Mouse (Mus musculus) gastrocnemius, postnatal 36 days (tissue): ENCODE data around the gene Bahcc1. TPM values are rescaled to one million over a fixed set of nuclear protein-coding genes. Genes with fewer than 3 reads are reported as not detected.

Source experiments
- DNase-seq, 2 experiments: peaks; one replicate each; pipeline ENCODE4 v3.0.0; 2022
- intact Hi-C: fragments of 180-260 bp; cut with DNase I; formaldehyde crosslinking; loops from one replicate; pipeline ENCODE4 v1.15.1; 2025
- total RNA-seq, 2 experiments: library from RNA; stranded (reverse); gene quantifications; 2 replicates each; pipeline ENCODE4 v1.2.3; 2021

Gene Bahcc1
- total RNA-seq, 2 experiments from 2014 or later, result 2.3 to 4.1 TPM

DNA sequence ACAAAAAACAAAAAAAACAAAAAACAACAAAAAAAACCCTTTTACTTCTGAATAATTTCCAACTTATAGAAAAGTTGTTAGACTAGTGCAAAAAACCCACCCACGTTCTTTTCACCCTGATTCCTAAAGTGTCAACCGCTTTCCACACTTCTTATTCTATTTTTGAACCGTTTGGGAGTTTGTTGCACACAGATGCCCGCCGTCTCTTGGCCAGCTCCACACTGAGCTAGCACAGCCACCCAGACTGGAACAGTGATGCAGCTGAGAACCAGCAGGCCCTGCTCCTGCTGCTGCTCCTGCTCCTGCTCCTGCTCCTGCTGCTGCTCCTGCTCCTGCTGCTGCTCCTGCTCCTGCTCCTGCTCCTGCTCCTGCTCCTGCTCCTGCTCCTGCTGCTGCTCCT, 28.5 kb upstream of the Bahcc1 start:
- intact Hi-C loops, result no loop called here
- DNase-seq, result no peak

DNA sequence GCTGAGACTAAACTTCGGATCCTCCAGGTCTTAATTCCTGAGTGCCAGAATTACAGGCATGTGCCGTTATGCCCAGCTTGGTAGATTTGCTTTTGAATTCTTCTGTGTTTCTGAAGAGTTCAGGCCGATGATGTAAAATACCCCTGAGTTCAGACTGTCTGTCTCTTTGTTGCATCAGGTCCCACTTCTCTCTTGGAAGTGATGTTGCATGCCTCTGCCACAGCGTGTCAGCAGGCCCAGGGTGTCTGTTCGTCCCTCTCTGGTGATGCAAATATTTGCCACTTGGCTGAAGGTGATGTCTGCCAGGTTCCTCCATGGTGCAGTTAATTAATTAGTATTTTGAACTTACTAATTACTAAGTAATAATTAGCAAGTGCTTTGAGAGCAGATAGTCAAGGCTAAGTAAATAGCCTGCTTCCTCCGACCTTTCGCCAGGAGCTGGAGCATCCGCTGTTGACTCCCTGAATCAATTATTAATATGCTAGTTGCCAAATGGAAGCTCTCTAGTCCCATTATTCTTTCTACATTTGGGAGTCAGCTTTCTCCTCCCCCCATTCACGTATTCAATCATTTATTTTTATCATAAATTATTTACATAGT, 26.6 kb upstream of the Bahcc1 start:
- intact Hi-C loops, result no loop called here

DNA sequence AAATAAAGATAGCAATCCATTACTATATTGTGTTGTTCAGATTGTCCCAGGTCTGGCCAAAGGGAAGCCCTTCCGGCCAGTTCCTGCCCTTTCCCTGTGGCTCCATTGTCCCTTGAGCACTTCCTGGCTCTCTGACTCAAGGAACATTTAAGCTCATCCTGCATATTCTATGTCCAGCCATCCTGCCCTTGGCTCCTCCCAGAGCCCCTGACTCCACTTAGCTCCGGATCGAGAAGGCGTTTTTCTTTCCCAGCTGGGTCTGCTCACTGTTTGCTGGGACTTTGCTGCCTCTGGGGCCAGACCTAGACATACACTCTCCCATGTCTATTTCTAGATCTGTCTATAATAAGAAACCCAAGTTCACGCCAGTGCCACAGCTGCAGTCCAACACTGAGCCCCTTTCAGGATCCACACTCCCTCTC, 26.1 kb upstream of the Bahcc1 start:
- no peak for DNase-seq
- intact Hi-C loops, result no loop called here

More for the DNA sequence above, 26.6 kb upstream of the Bahcc1 start:
- DNase-seq, result no peak

DNA sequence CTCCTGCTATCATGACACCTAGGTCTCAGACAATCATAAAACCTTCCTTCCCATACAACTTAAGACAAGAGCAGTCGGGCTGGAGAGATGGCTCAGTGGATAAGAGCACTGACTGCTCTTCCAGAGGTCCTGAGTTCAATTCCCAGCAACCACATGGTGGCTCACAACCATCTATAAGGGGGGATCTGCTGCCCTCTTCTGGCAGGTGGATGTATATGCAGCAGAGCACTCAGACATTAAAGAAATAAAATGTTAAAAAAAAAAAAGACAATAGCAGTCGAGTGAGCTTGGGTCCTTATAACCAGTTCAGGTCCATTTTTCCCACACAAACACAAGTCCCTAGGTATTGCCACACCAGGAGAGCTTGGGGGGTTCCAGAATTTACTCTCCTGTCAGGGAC, 23.9 kb upstream of the Bahcc1 start:
- intact Hi-C loops, result no loop called here
- DNase-seq, result no peak

DNA sequence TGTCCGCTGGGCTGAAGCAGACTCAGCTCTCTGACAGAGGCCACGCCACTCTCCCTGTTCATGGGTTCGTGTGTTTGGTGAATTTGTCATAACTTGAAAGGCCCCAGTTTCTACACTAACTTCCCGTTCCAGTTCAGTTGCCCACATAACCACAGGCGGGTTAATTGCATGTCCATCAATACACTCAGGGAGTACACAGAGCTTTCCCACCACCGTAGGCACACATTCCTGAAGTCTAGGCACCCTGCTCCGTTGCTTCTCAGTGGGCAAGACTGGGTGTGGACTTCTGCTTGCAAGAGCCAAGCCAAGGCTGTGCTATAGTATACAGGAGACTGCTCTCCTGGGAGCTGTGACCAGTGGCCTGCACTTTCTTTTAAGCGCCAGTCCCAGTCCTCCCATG, 23.3 kb upstream of the Bahcc1 start:
- intact Hi-C loops, result no loop called here
- DNase-seq, result no peak

DNA sequence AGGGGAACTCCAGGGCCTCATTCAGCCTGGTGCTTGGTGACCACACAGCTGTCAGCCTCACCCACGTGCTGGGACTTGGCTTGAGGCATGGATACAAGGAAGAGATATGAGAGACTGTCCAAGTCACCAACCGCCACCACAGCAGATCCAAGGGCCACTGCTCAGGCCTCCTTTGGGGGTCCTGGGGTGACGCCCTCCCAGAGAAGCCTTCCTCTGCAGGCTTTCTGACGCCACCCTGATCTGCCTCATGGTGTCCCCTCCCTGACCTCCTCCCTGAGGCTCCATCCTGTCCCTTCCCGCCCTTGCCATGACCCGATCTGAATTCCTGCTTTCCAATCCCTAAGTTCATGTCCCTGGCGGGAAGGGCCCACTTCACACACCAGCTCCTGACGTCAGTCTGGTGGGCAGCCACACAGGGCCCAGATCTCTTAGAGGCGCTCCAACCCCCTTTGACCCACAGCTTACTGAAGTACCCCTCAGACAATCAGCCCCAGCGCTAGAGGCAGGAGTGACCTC, 17.0 kb upstream of the Bahcc1 start:
- intact Hi-C loops, result no loop called here
- DNase-seq, result no peak

DNA sequence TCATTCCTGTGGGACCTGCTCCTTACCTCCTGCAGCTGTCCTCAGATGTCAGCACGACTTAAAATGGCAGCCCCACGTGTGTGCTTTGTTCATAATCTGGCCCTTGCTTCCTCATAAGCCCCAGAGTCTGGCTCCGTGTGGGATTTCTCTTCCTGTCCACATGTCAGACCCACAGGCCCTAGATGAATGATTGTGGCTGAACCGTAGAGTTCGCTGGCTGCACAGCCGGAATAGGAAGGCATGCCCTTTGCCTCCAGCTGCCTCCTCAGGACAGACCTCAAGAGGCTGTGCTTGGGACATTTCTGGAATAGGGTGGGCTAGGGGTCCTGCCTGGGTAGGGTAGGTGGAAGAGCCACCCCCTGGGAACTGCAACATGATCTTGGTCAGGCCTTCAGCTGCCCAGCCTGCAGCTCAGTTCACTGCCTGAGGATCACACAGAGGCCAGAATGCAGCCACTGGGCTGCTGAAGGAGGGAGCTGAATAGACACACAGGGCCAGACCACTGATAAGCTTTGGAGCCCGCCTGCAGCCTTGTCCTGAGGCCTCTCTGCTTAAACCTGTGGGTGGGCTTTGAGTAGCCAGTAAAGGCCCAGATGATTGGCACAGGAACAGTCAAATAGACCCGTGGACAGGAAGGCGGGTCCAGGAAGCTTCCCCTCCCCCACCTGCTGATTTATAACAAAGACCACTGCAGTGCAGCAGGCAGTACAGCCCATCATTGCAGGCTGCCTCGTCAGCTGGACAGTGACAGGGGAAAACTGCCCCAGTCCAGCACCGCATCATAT, 16.0 kb upstream of the Bahcc1 start:
- no peak for DNase-seq
- intact Hi-C loops, result no loop called here

DNA sequence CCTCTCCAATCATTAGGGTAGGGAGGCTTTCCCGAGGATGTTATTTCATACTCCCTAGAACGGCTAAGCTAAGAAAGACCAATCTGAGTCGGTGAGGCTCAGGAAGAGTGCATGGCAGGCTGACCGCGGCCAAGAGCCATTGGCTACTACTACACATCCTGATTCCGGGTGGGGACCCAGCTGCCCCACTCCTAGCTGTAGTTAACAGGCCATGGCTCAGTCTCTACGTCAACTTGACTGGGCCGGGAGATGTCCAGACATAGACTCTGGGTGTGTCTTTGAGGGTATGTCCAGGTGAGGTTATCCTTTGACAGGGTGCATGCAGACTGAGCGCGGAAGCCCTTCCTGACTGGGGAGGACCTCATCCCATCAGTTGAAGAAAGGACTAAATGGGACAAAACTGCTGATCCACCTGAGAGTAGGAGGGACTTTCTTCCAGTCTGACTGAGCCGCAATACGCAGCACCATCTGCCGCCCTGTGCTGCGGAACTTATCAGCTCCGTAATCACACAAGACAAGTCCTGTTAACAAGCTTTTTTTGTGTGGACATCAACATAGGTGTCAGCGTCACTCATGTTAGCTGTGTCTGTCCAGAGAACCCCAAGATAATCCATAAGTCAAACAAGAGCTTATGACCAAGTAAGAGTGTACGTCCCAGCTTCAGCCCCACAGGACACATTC, 14.4 kb upstream of the Bahcc1 start:
- no peak for DNase-seq
- intact Hi-C loops, result no loop called here

DNA sequence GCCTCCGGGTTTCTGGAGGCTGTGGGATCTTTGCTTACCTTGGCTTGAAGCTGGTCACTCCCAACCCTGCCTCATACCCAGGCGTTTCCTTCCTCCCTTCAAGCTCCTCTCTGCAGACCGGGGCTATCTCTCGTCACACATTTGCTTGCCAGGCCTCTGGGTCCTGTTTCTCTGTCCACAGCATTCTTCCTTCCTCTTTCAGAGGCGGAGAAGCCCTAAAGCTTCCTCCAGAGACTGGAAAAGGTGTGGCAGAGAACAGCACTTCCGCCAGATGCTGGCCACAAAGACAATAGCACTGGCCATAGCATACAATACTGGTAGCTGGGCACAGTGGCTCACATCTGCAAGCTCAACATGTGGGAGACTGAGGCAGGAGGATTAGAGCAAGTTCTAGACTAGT, 13.8 kb upstream of the Bahcc1 start:
- intact Hi-C loops, result no loop called here
- DNase-seq, result no peak

DNA sequence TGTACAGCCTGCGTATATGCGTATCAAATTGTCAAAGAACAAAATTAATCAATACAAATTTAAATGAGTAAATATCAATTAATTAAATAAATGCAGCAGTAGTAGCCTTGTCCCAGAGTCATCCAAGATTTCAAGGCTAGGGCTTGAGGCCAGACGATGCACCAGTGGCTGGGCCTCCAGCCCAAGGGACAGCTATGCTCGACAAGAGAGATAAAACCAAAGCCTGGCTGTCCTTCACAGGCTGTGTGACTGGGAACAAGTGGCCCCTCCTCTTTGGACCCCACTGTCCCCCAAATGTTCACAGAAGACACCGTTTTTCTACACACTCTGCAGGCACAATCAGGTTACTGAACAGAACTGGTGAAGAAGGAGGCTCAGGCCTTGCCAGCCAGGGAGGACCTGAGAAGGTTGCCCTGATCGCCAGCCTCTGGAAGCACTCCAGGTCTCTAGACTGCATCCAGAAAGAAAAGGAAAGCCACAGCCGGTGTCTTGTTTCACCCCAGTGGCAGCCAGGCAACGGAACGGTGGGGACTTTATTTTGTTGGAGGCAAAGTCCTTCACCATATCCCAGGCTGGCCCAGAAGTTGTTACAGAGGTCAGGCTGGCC, 12.7 kb upstream of the Bahcc1 start:
- intact Hi-C loops, result no loop called here
- peak; percentile 48 to 75 for DNase-seq

DNA sequence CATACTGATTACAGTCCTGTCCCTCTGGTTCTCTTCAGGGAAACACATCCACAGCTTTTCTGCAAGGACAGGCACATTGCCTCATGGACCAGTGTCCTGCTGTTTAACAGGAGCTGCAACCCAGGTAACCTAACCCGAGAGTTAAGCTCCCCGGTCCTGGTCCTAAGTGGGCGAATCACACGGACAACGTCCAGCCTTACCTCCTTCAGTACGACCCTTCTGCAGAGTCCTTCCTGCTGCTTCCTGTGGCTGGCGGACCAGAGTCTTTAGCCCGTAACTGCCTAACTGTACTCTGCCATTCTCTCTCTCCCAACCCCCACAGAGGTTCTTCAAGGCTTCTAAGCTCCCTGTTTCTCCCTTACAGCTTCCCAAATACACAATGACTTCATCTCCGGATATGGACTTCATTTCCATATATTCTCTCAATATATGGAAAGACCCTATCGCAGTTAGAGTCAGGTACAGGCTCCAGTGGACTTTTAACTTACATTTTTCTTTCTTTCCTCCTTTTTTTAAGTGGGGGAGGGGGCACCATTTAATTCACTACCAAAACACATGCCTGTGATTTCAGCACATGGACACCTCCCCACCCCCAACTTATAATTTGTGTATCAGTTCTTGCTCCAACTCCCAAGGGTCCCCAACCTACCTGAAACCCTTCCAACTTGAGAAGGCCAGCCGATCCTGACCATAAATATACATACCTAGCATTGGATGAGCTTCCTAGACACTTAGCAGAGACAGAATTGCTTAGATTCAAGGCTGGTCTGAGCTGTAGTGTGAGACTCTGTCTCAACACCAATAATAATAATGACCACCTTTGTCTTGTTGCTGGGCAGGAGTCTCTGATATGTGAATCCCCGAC, 11.6 kb upstream of the Bahcc1 start:
- no peak for DNase-seq
- intact Hi-C loops, result no loop called here

DNA sequence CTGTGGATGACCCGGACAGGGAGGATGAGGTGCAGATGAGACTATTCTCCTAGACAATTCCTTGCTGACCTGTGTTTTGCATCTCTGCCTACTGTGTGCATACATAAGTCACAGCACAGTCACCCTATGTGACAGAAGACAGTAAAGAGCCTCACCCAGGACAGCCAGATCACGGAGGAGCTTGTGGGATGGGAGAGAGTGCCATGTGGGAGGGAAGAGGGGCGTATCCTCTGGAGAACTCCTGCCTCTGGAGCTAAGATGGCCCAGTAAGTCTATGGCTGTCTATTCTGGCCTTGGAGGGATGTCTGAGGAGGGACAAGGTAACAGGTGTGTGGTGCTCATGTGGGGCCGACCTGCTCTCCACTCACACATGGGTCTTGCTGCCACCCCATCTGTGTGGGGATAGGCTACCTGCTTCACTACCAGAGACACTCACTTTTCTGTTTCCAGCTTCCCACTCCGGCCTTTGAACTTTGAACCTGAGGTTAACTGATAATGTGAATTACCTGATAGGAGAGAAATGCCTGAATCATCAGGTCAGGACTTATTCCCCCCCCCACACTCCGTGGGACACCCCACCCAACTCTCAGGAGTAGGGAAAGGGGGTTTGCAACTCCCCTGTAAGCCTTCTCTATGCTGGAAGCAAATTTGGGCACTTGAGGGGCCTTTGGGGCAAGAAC, 10.2 kb upstream of the Bahcc1 start:
- intact Hi-C loops, result no loop called here
- no peak for DNase-seq

DNA sequence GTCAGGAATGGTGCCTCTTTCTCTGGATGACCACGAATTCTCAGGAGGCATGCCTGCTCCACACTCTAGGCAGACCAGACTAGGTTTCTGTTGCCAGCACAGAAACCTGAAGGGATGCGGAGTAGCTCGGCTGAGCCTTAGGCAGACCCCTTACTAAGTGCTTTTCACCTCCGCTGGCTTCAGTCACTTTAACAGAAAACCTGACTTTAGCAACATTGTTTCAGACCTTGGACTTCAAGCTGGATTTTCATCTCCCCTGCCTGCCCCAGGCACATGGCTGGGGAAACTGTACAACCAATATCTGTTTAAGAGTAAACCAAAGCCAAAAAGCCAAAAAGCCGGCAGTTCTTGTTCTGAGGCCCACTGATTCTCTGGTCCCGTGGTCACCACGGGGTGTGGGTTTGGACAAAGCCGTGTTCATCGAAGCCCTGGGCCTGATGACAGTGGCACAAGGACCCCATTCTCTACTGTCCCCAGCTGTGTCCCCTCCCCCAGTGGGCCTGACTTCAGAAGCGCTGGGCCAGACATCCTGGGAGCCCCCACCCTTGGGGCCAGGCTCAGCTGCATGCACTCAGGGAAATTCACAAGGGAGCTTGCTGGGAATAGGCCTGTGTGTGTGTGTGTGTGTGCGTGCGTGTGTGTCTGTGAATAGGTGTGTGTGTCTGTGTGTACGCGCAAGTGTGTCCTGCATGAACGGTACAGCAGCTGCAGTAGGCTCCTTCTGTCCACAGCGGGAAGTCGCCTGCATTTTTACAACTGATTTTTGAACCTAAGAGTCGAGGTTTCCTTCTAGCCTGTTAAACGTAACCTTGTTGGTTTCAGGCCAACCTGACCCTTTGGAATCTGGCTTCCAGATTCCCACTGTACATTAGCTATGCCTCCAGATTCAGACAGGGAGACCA, 8.9 kb upstream of the Bahcc1 start:
- intact Hi-C loops, result no loop called here
- DNase-seq, result no peak

DNA sequence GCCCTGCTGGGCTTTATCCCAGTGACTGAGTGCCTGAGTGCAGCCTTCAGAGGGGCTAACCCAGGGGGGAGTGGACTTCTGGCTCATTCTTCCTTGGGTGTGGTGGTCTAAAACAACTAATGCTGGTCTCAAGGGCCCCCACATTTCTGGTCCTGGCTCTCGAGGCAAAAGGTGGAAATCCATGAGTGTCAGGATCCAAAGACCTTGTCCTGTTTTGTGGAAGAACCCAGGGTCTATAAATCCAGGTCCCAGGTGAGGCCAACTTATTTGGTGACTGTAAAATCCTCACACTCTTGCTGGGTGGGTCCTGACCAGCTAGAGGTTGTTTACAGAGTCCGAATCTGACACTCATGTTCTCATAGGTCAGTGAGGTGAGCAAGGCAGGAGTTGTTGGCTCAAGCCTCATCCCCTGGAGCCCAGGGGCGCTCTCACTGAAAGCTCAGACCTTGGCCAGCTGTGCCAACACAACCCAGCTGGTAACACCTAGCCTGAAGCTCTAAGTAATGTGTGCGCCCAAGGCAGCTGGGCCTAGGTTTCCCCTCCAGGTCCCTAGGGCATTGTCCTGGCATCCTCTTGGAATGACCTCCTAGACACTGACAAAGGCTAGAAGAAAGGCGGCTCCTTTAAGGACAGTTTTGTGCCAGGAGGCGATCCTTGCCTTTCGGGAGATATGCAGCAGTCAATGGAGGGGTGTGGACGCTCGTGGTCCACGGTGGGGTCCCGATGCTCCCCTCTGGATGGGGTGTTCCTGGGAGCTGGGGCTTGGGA, 8.1 kb upstream of the Bahcc1 start:
- DNase-seq, result no peak
- intact Hi-C loops, result no loop called here

DNA sequence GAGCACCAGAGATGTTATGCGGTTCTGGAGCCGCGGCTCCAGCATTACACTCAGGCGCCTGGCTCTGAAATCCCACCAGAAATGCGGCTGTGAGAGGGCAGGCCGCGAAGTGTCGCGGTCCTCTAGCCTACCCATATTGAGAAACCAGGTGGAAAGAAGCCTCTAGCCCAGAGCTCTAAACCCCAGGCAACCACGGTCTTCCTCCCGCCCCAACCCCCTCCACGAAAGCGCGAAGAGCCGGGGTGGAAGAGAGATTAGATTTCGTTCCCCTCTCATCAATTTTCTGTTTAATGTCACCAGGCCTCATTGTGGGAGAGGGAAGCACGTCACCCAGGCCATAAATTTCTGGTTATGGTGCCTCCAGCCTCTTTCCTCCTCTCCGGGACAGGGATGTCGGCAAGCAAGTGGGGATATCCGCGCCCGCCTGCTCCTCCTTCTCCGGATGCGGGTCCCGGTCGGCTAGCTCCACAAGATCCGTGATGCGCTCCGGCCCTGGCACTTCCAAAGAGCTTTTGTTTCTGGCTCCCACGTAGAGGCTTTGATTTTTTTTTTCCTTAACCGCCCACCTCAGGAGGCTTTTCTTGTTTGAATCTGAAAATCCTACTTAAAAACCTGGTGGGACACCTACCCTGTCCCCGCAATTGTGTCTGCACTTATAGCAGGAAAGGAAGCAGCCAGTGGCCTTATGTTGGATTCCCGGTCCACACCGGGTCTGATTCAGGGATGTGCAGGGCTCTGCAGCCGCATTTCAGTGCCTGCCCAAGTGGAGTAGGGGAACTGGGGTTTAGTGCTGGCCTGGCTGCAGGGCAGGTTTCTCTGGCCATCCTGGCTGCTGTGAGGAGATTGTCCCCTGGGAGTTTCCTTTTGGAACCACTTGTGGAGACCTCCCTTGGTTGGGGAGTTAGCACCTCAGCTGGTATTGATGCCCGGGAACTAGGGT, 7.2 kb upstream of the Bahcc1 start:
- DNase-seq, result no peak

DNA sequence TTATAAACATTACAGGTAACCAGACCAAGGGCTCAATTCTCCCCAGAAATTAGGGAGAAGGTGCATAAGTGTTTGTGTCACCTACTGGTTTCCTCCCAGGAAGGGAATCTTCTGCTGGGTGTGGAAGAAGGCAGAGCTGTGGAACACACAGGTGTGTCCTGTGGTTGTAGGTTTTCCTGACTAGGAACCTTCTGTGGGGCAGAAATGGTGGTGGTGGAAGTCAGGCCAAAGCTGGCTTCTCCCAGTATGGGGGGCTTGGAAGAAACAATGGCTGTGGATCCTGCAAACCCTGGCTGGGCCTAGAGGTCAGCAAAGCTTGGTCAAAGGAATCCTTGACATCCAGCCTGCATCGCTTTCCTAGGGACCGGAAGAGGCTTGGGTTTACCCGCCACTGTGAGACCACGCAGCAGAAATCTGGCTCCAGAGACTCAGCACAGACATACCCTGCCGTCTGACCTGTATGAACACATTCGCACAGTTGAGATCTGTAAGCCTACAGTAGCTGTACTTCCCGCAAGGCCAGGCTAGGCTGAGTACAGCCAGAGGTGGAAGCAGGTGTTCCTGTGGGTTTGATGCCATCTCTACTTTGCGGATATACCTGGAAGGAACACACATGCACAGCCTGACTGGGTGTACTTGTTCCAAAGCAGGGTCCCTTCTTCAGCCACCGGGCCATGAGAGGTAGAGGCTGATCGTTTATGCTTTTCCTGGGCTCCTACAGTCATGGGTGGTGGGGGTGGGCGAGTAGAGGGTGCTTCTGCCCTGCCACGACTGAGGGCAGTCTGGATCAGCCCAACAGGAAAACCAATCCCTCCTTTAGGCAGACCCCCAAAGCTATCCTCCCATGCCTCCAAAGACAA, 6.1 kb upstream of the Bahcc1 start:
- intact Hi-C loops, result no loop called here
- DNase-seq, result no peak

More for the DNA sequence above, 7.2 kb upstream of the Bahcc1 start:
- intact Hi-C loops, result no loop called here
